In genomic region chr8:128686429-128686990, GRCm38 (mm10) we compare ENCODE assay signal across 8 mouse cellular contexts. TPM values are rescaled to one million over a fixed set of nuclear protein-coding genes. Genes with fewer than 3 reads are reported as not detected.
DNase-seq lines count a peak whose midpoint lies in the region; ATAC-seq and TF ChIP-seq lines count a peak whose summit lies in the region.

No protein-coding gene starts in this region.

- peak overlapping the region; percentile 91 for H3K4me3 ChIP-seq in kidney, embryonic 16.5 days (ENCODE audit: low read length)
- peak overlapping the region; percentile 77 for H3K4me3 ChIP-seq in cortical plate, adult 2 months (ENCODE audit: insufficient read depth, low read length)
- peak overlapping the region; percentile 96 for H3K4me3 ChIP-seq in hindbrain, postnatal 0 days (ENCODE audit: low read length)
- peak overlapping the region; percentile 71 for H3K4me3 ChIP-seq in midbrain, embryonic 16.5 days (ENCODE audit: low read depth, low read length)

- DNase-seq in kidney, adult 8-10 months, result no peak
- no peak for DNase-seq in hindbrain, postnatal 0 days (ENCODE audit: low spot score)
- no peak for DNase-seq in frontal cortex, postnatal 14 days (ENCODE audit: low spot score in 2 of 2)
- DNase-seq in layer of hippocampus, postnatal 10 days (ENCODE audit: low spot score in 2 of 2), result no peak
- no peak for DNase-seq in left cerebral cortex, postnatal 4 days

- no peaks in the 10 kb centered on the region for H3K27me3 ChIP-seq in kidney, embryonic 16.5 days (ENCODE audit: insufficient read depth, low read length)
- H3K27me3 ChIP-seq in hindbrain, postnatal 0 days (ENCODE audit: insufficient read depth, low read length), result no peaks in the 10 kb centered on the region
- no peaks in the 10 kb centered on the region for H3K27me3 ChIP-seq in midbrain, embryonic 16.5 days (ENCODE audit: control insufficient read depth, insufficient read depth, low read depth, low read length)

- 0% methylated on average over 2 of the region's 2 CpGs for WGBS in kidney, embryonic 16.5 days
- 4% methylated on average over 2 of the region's 2 CpGs for WGBS in hindbrain, postnatal 0 days
- WGBS in midbrain, embryonic 16.5 days, result 0% methylated on average over 2 of the region's 2 CpGs

- H3K9ac ChIP-seq in kidney, embryonic 16.5 days (replicated peaks; ENCODE audit: low read length), result peak overlapping the region; percentile 99
- H3K9ac ChIP-seq in hindbrain, postnatal 0 days (replicated peaks; ENCODE audit: low read length), result peak overlapping the region; percentile 97
- H3K9ac ChIP-seq in midbrain, embryonic 16.5 days (ENCODE audit: low read depth, low read length), result peak overlapping the region; percentile 90

- peak overlapping the region; percentile 69 for H3K4me2 ChIP-seq in kidney, embryonic 16.5 days (replicated peaks; ENCODE audit: low read depth, low read length)
- peak overlapping the region; percentile 79 for H3K4me2 ChIP-seq in hindbrain, postnatal 0 days (ENCODE audit: low read depth, low read length)
- H3K4me2 ChIP-seq in midbrain, embryonic 16.5 days (ENCODE audit: low read length), result peak overlapping the region; percentile 69

- no peaks in the 10 kb centered on the region for H3K36me3 ChIP-seq in kidney, embryonic 16.5 days (ENCODE audit: insufficient read depth, low read length)
- H3K36me3 ChIP-seq in hindbrain, postnatal 0 days (ENCODE audit: insufficient read depth, low read length), result no peaks in the 10 kb centered on the region
- H3K36me3 ChIP-seq in midbrain, embryonic 16.5 days (ENCODE audit: control insufficient read depth, insufficient read depth, low read length), result no peaks in the 10 kb centered on the region

- TF ChIP-seq CTCF in cortical plate, adult 2 months (IDR thresholded peaks at IDR 0.05; ENCODE audit: extremely low read depth, insufficient read depth, low read length), result no peak
- TF ChIP-seq CTCF in hindbrain, postnatal 0 days (IDR thresholded peaks at IDR 0.05; ENCODE audit: low read depth), result no peak

- H3K9me3 ChIP-seq in kidney, embryonic 16.5 days (ENCODE audit: low read length), result no peaks in the 10 kb centered on the region
- H3K9me3 ChIP-seq in hindbrain, postnatal 0 days (ENCODE audit: low read length), result no peaks in the 10 kb centered on the region
- H3K9me3 ChIP-seq in midbrain, embryonic 16.5 days (replicated peaks; ENCODE audit: control insufficient read depth, low read length, poor library complexity, severe bottlenecking), result no peaks in the 10 kb centered on the region

- peak overlapping the region; percentile 100 for H3K27ac ChIP-seq in kidney, embryonic 16.5 days (ENCODE audit: low read length)
- no peak overlapping the region for H3K27ac ChIP-seq in cortical plate, adult 2 months (ENCODE audit: insufficient read depth, low read length)
- H3K27ac ChIP-seq in hindbrain, postnatal 0 days, result peak overlapping the region; percentile 100
- peak overlapping the region; percentile 100 for H3K27ac ChIP-seq in midbrain, embryonic 16.5 days (ENCODE audit: low read length)

- peaks cover 31% of the 10 kb centered on the region for H3K4me1 ChIP-seq in kidney, embryonic 16.5 days (ENCODE audit: insufficient read depth, low read length)
- H3K4me1 ChIP-seq in cortical plate, adult 2 months (ENCODE audit: control insufficient read depth, insufficient read depth, low read length), result peaks cover 2% of the 10 kb centered on the region; the same call in 1 of the 2 replicates
- H3K4me1 ChIP-seq in hindbrain, postnatal 0 days (ENCODE audit: insufficient read depth, low read length), result peaks cover 22% of the 10 kb centered on the region; the same call in 1 of the 2 replicates
- peaks cover 25% of the 10 kb centered on the region for H3K4me1 ChIP-seq in midbrain, embryonic 16.5 days (ENCODE audit: control insufficient read depth, insufficient read depth, low read length)

- intact Hi-C loops in left cerebral cortex, postnatal 4 days (cut with DNase I), result no loop called here

- ATAC-seq in kidney, embryonic 16.5 days (ENCODE audit: low FRiP score, low TSS enrichment), result no peak
- no peak for ATAC-seq in hindbrain, postnatal 0 days
- no peak for ATAC-seq in midbrain, embryonic 16.5 days

- no peak for TF ChIP-seq POLR2A in cortical plate, adult 2 months (IDR thresholded peaks at IDR 0.05; ENCODE audit: extremely low read depth, insufficient read depth, low read length)

RNA-seq across cellular contexts. Expression of gene Itgb1, which starts 1.1 kb away (rescaled TPM):
- 288 and 305 TPM in 2 replicates for polyA plus RNA-seq in kidney, embryonic 16.5 days (2015; fragmentation: Nextera tagmentation; extraction: Ambion mirVana)
- 37.1 and 40.8 TPM in 2 replicates for polyA plus RNA-seq in cortical plate, adult 2 months (2012; rRNA removed)
- total RNA-seq in hindbrain, postnatal 0 days (2014; rRNA removed), result 59.1 and 61.5 TPM in 2 replicates
- polyA plus RNA-seq in hindbrain, postnatal 0 days (2015; fragmentation: Nextera tagmentation; extraction: Ambion mirVana), result 70.8 and 75.7 TPM in 2 replicates
- 72.9 and 76.5 TPM in 2 replicates for polyA plus RNA-seq in midbrain, embryonic 16.5 days (2015; fragmentation: Nextera tagmentation; extraction: Ambion mirVana)
- 10 to 100 TPM; 90.7 to 92.0 TPM for total RNA-seq in layer of hippocampus, postnatal 10 days (2021)
- total RNA-seq in left cerebral cortex, postnatal 4 days (2021), result 10 to 100 TPM; 80.8 to 85.5 TPM
